Mouse (Mus musculus) T-helper 1 cell (primary cell): ENCODE results near the gene Scamp5.

Experiments used
- in situ Hi-C: fragments of 300-600 bp; cut with MboI, MseI; formaldehyde crosslinking; loops from one replicate; pipeline ENCODE4 v1.15.1; 2025; ENCODE audit warnings: high pct_unique_total_duplicates

Scamp5 gene

GRCm38 (mm10) chr9:57467896-57468549 lies at the start of gene Scamp5:
Gene Scamp5, minus strand, starts transcription at chr9:57468060.
- in situ Hi-C loops: no loop called here

- in situ Hi-C loops: no loop called here
Measured at GRCm38 (mm10) chr9:57517113-57517512, 49.3 kb upstream of the Scamp5 start.

- in situ Hi-C loops: no loop called here
Measured at GRCm38 (mm10) chr9:57510577-57510976, 42.7 kb upstream of the Scamp5 start.

- in situ Hi-C loops: no loop called here
Measured at GRCm38 (mm10) chr9:57505700-57506099, 37.8 kb upstream of the Scamp5 start.

- in situ Hi-C loops: loop anchor here (5.0 kb wide), 1 partner anchor 103 kb away; no protein-coding TSS in a partner anchor
Measured at GRCm38 (mm10) chr9:57504891-57505290, 37.0 kb upstream of the Scamp5 start.

- in situ Hi-C loops: loop anchor here (5.0 kb wide), 1 partner anchor 102 kb away; no protein-coding TSS in a partner anchor
Measured at GRCm38 (mm10) chr9:57504381-57504700, 36.5 kb upstream of the Scamp5 start.

- in situ Hi-C loops: loop anchor here (5.0 kb wide), 1 partner anchor 102 kb away; no protein-coding TSS in a partner anchor
Measured at GRCm38 (mm10) chr9:57503622-57504380, 35.9 kb upstream of the Scamp5 start, which contains the start of gene Rpp25. Gene Rpp25, plus strand, starts transcription at chr9:57504026.

GRCm38 (mm10) chr9:57502911-57503621 lies 35.2 kb upstream of the Scamp5 start:
- in situ Hi-C loops: loop anchor here (5.0 kb wide), 1 partner anchor 101 kb away; no protein-coding TSS in a partner anchor

- in situ Hi-C loops: loop anchor here (5.0 kb wide), 1 partner anchor 100 kb away; no protein-coding TSS in a partner anchor
Measured at GRCm38 (mm10) chr9:57501861-57502260, 34.0 kb upstream of the Scamp5 start.

- in situ Hi-C loops: loop anchor here (5.0 kb wide), 1 partner anchor 99 kb away; no protein-coding TSS in a partner anchor
Measured at GRCm38 (mm10) chr9:57501452-57501851, 33.6 kb upstream of the Scamp5 start.

GRCm38 (mm10) chr9:57498536-57498935 lies 30.7 kb upstream of the Scamp5 start:
- in situ Hi-C loops: no loop called here

GRCm38 (mm10) chr9:57497236-57497635 lies 29.4 kb upstream of the Scamp5 start:
- in situ Hi-C loops: no loop called here

- in situ Hi-C loops: no loop called here
Measured at GRCm38 (mm10) chr9:57494970-57495369, 27.1 kb upstream of the Scamp5 start.

- in situ Hi-C loops: no loop called here
Measured at GRCm38 (mm10) chr9:57493532-57493931, 25.7 kb upstream of the Scamp5 start.

- in situ Hi-C loops: no loop called here
Measured at GRCm38 (mm10) chr9:57487807-57488206, 19.9 kb upstream of the Scamp5 start.

- in situ Hi-C loops: no loop called here
Measured at GRCm38 (mm10) chr9:57485774-57486173, 17.9 kb upstream of the Scamp5 start.

GRCm38 (mm10) chr9:57468914-57469313 lies 1.1 kb upstream of the Scamp5 start:
- in situ Hi-C loops: no loop called here

GRCm38 (mm10) chr9:57467271-57467771 lies 539 bp downstream of the Scamp5 start:
- in situ Hi-C loops: no loop called here

- in situ Hi-C loops: no loop called here
Measured at GRCm38 (mm10) chr9:57466101-57466500, 1.8 kb downstream of the Scamp5 start.

- in situ Hi-C loops: no loop called here
Measured at GRCm38 (mm10) chr9:57462866-57463265, 5.0 kb downstream of the Scamp5 start.

- in situ Hi-C loops: no loop called here
Measured at GRCm38 (mm10) chr9:57459707-57460106, 8.2 kb downstream of the Scamp5 start.

- in situ Hi-C loops: no loop called here
Measured at GRCm38 (mm10) chr9:57453516-57453915, 14.3 kb downstream of the Scamp5 start.
